Mouse (Mus musculus) G1E (cell line): Measurements from ENCODE around the gene Zmym6. TPM values are rescaled to one million over a fixed set of nuclear protein-coding genes. Genes with fewer than 3 reads are reported as not detected.

Experiments
- ATAC-seq: 2 replicates; pipeline ENCODE4 v1.8.0; 2016; ENCODE audit warnings: mild to moderate bottlenecking; ENCODE audit not compliant: insufficient number of reproducible peaks, poor library complexity, low FRiP score, severe bottlenecking; ENCODE audit errors: extremely low read depth
- DNase-seq: peaks from one replicate; pipeline ENCODE4 v3.0.0; 2012; ENCODE audit warnings: low spot score
- H3K27me3 ChIP-seq: 2 replicates; pipeline ENCODE4 v1.6.1; 2012; ENCODE audit warnings: mild to moderate bottlenecking, low read length, inconsistent platforms; ENCODE audit not compliant: insufficient read depth
- H3K36me3 ChIP-seq: replicated peaks from 2 replicates; pipeline ENCODE3; 2012; ENCODE audit warnings: mild to moderate bottlenecking, inconsistent platforms
- H3K4me1 ChIP-seq: 2 replicates; pipeline ENCODE4 v1.6.1; 2012; ENCODE audit warnings: low read depth, low read length, inconsistent platforms, mixed read lengths; ENCODE audit not compliant: insufficient read depth
- H3K4me3 ChIP-seq: 2 replicates; pipeline ENCODE4 v1.5.1; 2012; ENCODE audit warnings: low read depth, mild to moderate bottlenecking, inconsistent platforms, low read length, moderate library complexity, mixed read lengths
- H3K9me3 ChIP-seq: replicated peaks from 2 replicates; pipeline ENCODE4 v1.6.1; 2012; ENCODE audit warnings: inconsistent platforms
- CTCF ChIP-seq: IDR thresholded peaks from 2 replicates; pipeline ENCODE4 v1.5.1; 2012; ENCODE audit warnings: low read depth, low read length, inconsistent platforms, mixed read lengths
- GATA1 ChIP-seq: IDR thresholded peaks from 2 replicates; pipeline ENCODE4 v1.6.1; 2012; ENCODE audit warnings: borderline replicate concordance, low read length, inconsistent platforms, mixed read lengths
- GATA2 ChIP-seq: IDR thresholded peaks from 2 replicates; pipeline ENCODE4 v1.6.1; 2012; ENCODE audit warnings: low read depth, low read length, inconsistent platforms, borderline replicate concordance
- POLR2AphosphoS5 ChIP-seq: IDR thresholded peaks from 2 replicates; pipeline ENCODE4 v1.6.1; 2012; ENCODE audit warnings: low read depth, low read length, inconsistent platforms; ENCODE audit not compliant: insufficient replicate concordance
- TAL1 ChIP-seq: conservative IDR thresholded peaks from 2 replicates; pipeline ENCODE4 v1.6.1; 2012; ENCODE audit warnings: low read depth, low read length, inconsistent platforms, mixed read lengths
- polyA plus RNA-seq: library from polyadenylated mRNA; stranded (reverse); fragments of >175 nt; gene quantifications from 2 replicates; pipeline ENCODE4 v1.2.3, GENCODE M21; 2012
- total RNA-seq, 2 experiments: library from RNA; stranded (forward) in 1 of 2; stranded (reverse) in 1 of 2; fragments of 200-1000 nt in 1 of 2; fragments of >200 nt in 1 of 2; fragmentation: Nextera tagmentation in 1 of 2; gene quantifications; 2 replicates each; pipeline ENCODE4 v1.2.3; 2014 to 2017

Gene Zmym6
- total RNA-seq (2014; fragmentation: Nextera tagmentation) = 29.5 and 44.9 TPM in 2 replicates
- total RNA-seq (2017) = 25.7 and 35.3 TPM in 2 replicates
- polyA plus RNA-seq = 0.50 and 1.0 TPM in 2 replicates

- ATAC-seq = peak; percentile 85
- no peak for TF ChIP-seq GATA1
- no peak for TF ChIP-seq GATA2
- no peak for TF ChIP-seq TAL1
- TF ChIP-seq CTCF = no peak
- no peak for TF ChIP-seq POLR2AphosphoS5
- DNase-seq = peak; percentile 88
- Histone ChIP-seq H3K9me3 (no peaks in the 10 kb centered on the region), H3K27me3 (no peaks in the 10 kb centered on the region), H3K36me3 (peaks cover 10% of the 10 kb centered on the region), H3K4me1 (peaks cover 17% of the 10 kb centered on the region), H3K4me3 (peak within 1 kb of the TSS; percentile 75)
These were observed at the start of gene Zmym6 for GRCm38 (mm10) chr4:127076875-127077548. Gene Zmym6, plus strand, starts transcription at chr4:127077383.

GRCm38 (mm10) chr4:127037158-127037557 is 40.0 kb upstream of the Zmym6 start:
- peaks cover 84% of the 10 kb centered on the region for H3K36me3 ChIP-seq
- H3K9me3 ChIP-seq = no peaks in the 10 kb centered on the region
- ATAC-seq (no peak), DNase-seq (no peak)
- no peak overlapping the region for H3K4me3 ChIP-seq
- peaks cover 14% of the 10 kb centered on the region for H3K4me1 ChIP-seq
- H3K27me3 ChIP-seq = no peaks in the 10 kb centered on the region
- TF ChIP-seq TAL1 = no peak
- TF ChIP-seq POLR2AphosphoS5 = no peak
- no peak for TF ChIP-seq CTCF
- no peak for TF ChIP-seq GATA2
- no peak for TF ChIP-seq GATA1

GRCm38 (mm10) chr4:127037908-127038827 is 39.0 kb upstream of the Zmym6 start:
- ATAC-seq (peak; percentile 35; the same call in 1 of the 2 replicates), DNase-seq (no peak)
- H3K27me3 ChIP-seq = no peaks in the 10 kb centered on the region
- H3K4me3 ChIP-seq = no peak overlapping the region
- H3K36me3 ChIP-seq = peaks cover 78% of the 10 kb centered on the region
- H3K9me3 ChIP-seq = no peaks in the 10 kb centered on the region
- peaks cover 6% of the 10 kb centered on the region; the same call in 1 of the 2 replicates for H3K4me1 ChIP-seq
- TF ChIP-seq GATA1 (no peak), TAL1 (no peak), POLR2AphosphoS5 (peak; percentile 69; the same call in 1 of the 2 replicates), CTCF (no peak), GATA2 (no peak)

- Histone ChIP-seq H3K9me3 (no peaks in the 10 kb centered on the region), H3K4me1 (peaks cover 3% of the 10 kb centered on the region; the same call in 1 of the 2 replicates), H3K36me3 (peaks cover 74% of the 10 kb centered on the region), H3K4me3 (no peak overlapping the region), H3K27me3 (no peaks in the 10 kb centered on the region)
- no peak for DNase-seq
- no peak for TF ChIP-seq GATA1
- TF ChIP-seq TAL1 = no peak
- TF ChIP-seq GATA2 = no peak
- TF ChIP-seq POLR2AphosphoS5 = peak; percentile 67; the same call in 1 of the 2 replicates
- no peak for TF ChIP-seq CTCF
- no peak for ATAC-seq
These were observed 38.3 kb upstream of the Zmym6 start for GRCm38 (mm10) chr4:127038828-127039349.

GRCm38 (mm10) chr4:127039871-127040483 is 37.2 kb upstream of the Zmym6 start:
- no peaks in the 10 kb centered on the region for H3K27me3 ChIP-seq
- DNase-seq (no peak), ATAC-seq (no peak)
- H3K36me3 ChIP-seq = peaks cover 75% of the 10 kb centered on the region
- no peak overlapping the region for H3K4me3 ChIP-seq
- H3K4me1 ChIP-seq = no peaks in the 10 kb centered on the region; the same call in 1 of the 2 replicates
- H3K9me3 ChIP-seq = no peaks in the 10 kb centered on the region
- TF ChIP-seq TAL1 (no peak), GATA2 (no peak), CTCF (no peak), POLR2AphosphoS5 (no peak), GATA1 (no peak)
